Mouse (Mus musculus): ENCODE measurements around the gene Ddx27.
A peak's percentile ranks its signal among the peaks of the same experiment; 100 is the strongest.

Ddx27 gene

DNA sequence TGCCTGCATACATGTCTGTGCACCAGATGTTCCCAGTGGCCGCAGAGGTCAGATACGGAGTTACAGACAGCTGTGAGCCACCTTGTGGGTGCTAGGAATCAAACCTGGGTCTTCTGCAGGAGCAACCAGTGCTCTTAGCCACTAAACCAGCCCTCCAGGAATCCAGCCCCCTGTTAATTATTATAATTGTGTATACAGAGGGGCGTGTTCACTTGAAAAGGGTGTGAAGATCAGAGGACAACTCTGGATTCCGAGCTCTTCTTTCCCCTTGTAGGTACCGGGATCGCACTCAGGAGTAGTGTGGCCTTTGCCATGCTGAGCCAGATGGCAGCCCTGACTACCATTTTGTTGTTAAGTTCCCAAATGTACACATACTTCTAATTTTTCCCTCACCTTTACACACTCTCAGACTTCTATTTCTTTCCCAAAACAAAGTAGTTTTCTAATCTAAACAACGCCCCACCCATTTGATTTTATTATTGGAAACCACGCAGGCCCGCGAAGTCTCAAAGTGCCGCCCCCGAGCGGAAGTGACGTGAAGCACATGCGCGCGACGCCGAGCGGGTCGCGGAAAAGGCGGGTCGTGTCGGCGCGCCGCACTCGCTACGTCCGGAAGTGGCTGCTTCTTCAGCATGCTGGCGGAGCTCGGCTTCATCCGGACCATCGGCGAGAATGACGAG, at the start of gene Ddx27:
Ddx27 (plus strand) TSS at position 492 of the 680 bp plus-strand sequence.
- peak; percentile 93 to 96 for DNase-seq

DNA sequence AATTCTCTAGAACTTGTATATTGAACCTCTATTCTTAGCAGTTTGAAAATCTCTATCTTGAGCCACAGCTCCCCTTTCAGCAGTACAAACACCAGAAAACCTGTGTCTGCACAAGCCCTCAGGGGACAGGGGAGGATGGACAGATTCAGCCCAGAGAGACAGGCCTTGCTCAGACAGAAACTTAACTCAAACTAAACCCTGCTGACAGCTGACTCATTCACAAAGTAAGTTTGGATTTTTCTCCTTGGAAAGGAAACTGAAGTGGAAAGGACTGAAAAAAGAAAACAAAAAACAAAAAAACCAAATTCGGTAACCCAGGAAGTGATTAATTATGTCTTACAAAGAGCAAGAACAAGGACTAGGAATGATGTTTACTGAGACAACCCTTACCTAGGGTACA, 41.8 kb upstream of the Ddx27 start:
- no peak for DNase-seq

- DNase-seq: no peak
These were observed 40.7 kb upstream of the Ddx27 start for GRCm38 (mm10) chr2:166974177-166974872.

DNA sequence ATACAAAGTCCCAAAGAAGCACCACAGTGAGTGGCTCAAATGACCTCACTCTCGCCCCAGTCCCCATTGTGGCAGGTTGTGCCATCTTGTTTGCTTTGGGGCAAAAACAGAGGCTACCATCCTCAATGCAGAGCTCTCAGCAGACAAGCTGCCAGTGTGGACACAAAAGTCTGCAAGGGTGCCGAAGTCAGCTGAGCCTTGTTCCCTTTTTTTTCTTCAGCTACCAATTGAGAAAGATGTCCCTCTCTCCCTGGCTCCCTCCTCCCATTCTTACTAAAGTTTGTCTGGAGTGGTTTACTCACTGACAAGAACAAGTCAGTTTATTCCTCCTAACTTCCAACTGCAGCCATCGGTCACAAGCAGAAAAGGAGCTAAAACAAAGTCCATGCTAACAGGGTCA, 38.6 kb upstream of the Ddx27 start:
- no peak for DNase-seq

- DNase-seq: no peak
These were observed 37.5 kb upstream of the Ddx27 start for GRCm38 (mm10) chr2:166977490-166977889.

- no peak for DNase-seq
These were observed 34.8 kb upstream of the Ddx27 start for GRCm38 (mm10) chr2:166980161-166980560.

DNA sequence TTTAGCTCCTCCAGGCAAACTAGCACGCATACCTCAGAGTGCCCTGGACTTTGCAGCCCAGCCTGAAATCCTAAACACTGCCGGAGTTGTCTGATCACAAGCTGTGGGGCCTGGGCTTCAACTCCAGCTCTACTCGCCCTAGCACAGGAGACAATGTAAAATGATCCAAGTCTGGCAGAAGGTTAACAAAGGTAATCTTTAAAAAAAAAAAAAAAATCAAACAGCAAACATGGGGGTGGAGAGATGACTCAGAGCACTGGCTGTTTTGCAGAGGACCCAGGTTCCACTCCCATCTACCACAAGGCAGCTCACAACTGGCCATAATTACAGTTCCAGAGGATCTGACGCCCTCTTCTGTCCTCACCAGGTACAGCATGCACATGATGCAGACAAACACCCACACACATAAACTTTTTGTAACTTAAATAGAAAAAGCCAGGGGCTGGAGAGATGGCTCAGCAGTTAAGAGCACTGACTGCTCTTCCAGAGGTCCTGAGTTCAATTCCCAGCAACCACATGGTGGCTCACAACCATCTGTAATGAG, 31.6 kb upstream of the Ddx27 start:
- no peak for DNase-seq

DNA sequence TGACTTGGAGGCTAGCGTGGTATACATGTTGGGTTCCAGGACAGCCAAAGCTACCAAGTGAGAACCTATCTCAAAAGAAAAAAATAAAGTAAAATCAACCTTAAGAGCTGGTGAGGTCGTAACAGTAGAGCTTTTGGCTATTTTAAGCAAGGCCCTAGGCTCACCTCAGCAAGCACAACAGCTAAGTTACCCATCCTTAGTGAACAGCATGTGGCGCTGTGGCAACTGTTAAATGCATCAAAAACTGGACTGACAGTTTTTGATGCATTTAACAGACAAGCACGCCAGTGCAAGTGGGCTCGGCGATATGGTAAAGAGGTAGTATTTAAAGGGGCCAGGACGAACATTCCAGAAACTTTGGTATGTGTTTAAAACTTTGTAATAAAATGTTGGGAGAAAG, 24.1 kb upstream of the Ddx27 start:
- no peak for DNase-seq

- no peak for DNase-seq
These were observed 23.0 kb upstream of the Ddx27 start for GRCm38 (mm10) chr2:166991945-166992344.

- DNase-seq: peak; percentile 43 to 53
These were observed 19.8 kb upstream of the Ddx27 start for GRCm38 (mm10) chr2:166995021-166995795.

GRCm38 (mm10) chr2:166995796-166996532, 19.0 kb upstream of the Ddx27 start, which contains the start of gene Stau1:
Stau1 (minus strand) TSS chr2:166996299.
- peak; percentile 93 to 98 for DNase-seq

- no peak for DNase-seq
These were observed 18.5 kb upstream of the Ddx27 start for GRCm38 (mm10) chr2:166996533-166996894.

GRCm38 (mm10) chr2:167001486-167001885, 13.5 kb upstream of the Ddx27 start:
- DNase-seq: no peak

- peak; percentile 57 to 82 for DNase-seq
These were observed 10.7 kb upstream of the Ddx27 start for GRCm38 (mm10) chr2:167004099-167004854.

- no peak for DNase-seq
These were observed 8.6 kb upstream of the Ddx27 start for GRCm38 (mm10) chr2:167006355-167006754.

GRCm38 (mm10) chr2:167007001-167007491, 7.9 kb upstream of the Ddx27 start:
- DNase-seq: peak; percentile 72 to 73

DNA sequence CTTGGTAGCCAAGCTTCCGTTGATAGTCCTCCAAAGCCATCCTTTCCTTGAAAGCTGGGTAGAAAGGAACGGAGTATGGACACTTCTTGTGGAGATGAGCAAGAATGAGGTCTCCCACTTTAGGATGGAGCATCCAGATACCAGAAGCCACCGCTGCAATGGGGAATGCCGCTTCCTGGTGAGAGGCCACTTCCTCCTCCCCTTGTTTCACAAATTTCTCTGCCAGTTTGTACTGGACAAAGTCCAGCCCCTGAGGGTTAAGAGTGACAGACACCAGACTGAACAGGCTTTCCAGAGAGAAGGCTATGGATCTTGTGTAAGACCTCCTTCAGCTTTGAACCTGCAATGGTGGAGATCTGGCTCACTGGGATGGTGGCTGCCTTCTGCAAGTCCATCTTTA, 7.4 kb upstream of the Ddx27 start:
- peak in 1 of 2 experiments; percentile 26 for DNase-seq

GRCm38 (mm10) chr2:167009483-167009882, 5.5 kb upstream of the Ddx27 start:
- DNase-seq: no peak

- DNase-seq: no peak
These were observed 4.4 kb upstream of the Ddx27 start for GRCm38 (mm10) chr2:167010546-167010945.

GRCm38 (mm10) chr2:167015382-167015718, 357 bp downstream of the Ddx27 start:
- DNase-seq: no peak

- DNase-seq: no peak
These were observed 4.4 kb downstream of the Ddx27 start for GRCm38 (mm10) chr2:167019396-167019795.

- DNase-seq: no peak
These were observed 13.6 kb downstream of the Ddx27 start for GRCm38 (mm10) chr2:167028553-167028952.

Measured in cerebellum, postnatal 25 days (tissue).